Mouse (Mus musculus): ENCODE measurements around the gene Mtmr10. TPM values are rescaled to one million over a fixed set of nuclear protein-coding genes. Genes with fewer than 3 reads are reported as not detected.

Mtmr10 gene
- 8.9 TPM for polyA plus RNA-seq (2017; shearing (Covaris generic))

DNA sequence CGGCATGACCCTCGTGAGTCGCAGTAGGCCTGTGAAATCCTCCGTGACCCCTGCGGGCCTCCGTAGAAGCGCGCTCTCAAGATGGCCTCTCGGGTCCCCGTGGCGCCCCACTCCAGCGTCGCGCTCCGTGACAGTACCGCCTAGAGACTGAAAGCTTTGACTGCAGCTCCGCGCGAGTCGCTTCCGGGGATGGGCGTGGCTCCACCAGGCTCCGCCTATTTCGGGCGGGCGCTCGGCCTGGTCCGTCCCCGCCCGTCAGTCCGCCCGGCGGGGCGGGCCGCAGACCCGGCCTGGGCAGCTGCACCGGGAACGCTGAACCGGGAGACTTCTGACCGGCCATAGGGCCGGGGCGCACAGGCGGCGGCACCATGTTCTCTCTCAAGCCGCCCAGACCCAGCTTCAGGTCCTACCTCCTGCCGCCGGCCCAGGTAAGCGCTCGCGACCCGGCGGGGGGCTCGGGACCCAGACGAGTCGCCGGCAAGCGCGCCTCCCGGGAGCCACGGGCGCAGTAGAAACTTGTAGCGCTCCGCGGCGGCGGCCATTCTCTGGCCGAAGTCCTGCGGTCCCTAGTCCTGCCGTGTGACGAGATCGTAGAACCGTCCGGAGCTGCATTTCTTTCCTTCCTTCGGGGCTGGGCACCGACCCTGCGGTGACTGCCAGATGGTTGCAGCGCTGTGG is at the start of gene Mtmr10:
Gene Mtmr10 (plus strand): TSS at position 240 of the 678 bp plus-strand sequence.

DNA sequence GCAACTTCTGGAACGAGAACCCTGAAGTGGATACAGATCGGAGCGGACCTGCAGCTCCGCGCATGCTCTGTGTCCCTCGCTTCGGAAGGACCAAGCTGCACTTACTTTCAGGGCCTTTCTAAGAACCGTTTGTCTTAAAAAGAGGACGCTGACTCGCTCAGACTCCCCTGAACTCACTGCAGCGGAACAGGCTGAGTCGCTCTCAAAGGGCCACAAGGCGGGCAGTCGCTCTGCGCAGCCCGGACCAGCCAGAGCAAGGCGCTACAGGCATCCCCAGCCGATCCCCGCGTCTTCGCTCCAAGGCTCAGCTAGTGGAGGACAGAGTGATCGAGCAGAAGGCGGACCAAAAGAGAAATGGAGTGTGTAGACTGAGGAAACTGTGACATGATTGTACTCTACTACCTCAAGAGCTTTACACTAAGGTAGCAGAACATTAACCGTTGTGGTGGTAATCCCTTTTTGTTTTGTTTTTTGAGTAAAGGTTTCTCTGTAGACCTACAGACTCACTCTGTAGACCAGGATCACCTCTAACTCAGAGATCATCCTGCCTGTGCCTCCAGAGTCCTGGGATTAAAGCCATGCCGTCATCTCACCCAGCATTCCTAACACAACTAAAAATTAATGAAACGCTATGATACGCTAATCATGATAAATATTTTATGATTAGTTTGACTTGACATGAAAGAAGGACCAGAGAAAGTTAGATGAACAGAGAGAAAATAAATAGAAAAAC is 86.5 kb downstream of the Mtmr10 start, which contains the start of gene Fan1:
Gene Fan1 (minus strand): TSS at position 266 of the 733 bp plus-strand sequence.

Other genes with a start within 250 kb of the Mtmr10 start
- gene Trpm1, start 133.8 kb upstream of the Mtmr10 start, polyA plus RNA-seq (2017; shearing (Covaris generic)): 9.8 TPM
- gene Fan1, start 86.4 kb downstream of the Mtmr10 start, polyA plus RNA-seq (2017; shearing (Covaris generic)): 7.4 TPM
- 52.1 TPM for gene Mphosph10, start 104.6 kb downstream of the Mtmr10 start, polyA plus RNA-seq (2017; shearing (Covaris generic))
- gene Mcee, start 105.0 kb downstream of the Mtmr10 start, polyA plus RNA-seq (2017; shearing (Covaris generic)): 30.6 TPM
- not detected for gene Apba2, start 214.1 kb downstream of the Mtmr10 start, polyA plus RNA-seq (2017; shearing (Covaris generic))

All from activated CD4-positive, CD25-positive, alpha-beta regulatory T cell, adult 9 weeks (primary cell).